Mouse (Mus musculus) liver, postnatal 0 days (tissue): ENCODE measurements around the gene Bcl2l1.

Experiments used
- CTCF ChIP-seq: sonication (generic); IDR thresholded peaks from 2 replicates; pipeline ENCODE4 v1.5.1; 2016; ENCODE audit warnings: antibody characterized with exemption, low read depth
- EP300 ChIP-seq: IDR thresholded peaks from 2 replicates; pipeline ENCODE4 v1.6.1; 2016; ENCODE audit warnings: antibody characterized with exemption, low read depth, mild to moderate bottlenecking

DNA sequence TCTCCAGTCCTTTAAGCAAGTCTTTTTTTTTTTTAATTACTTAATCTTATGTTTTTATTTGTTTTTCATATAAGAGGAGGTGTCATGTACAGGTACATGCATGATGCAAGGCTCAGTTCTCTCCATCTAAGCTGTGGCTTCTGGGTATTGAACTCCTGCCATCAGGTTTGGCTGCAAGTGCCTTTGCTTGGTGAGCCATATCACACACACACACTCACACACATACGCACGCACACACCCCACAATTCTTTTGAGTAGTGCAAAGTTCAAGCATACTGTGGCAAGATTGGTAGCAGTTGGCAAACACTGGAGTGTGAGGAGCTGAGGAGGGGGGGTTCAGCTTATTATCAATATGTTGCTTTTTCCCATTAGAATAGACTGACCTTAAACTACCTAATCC is 98.3 kb downstream of the Bcl2l1 start:
- TF ChIP-seq CTCF = no peak
- no peak for TF ChIP-seq EP300
